ENCODE assay signal across 28 mouse cellular contexts in genomic region chr12:3865594-3865993, GRCm38 (mm10). TPM values are rescaled to one million over a fixed set of nuclear protein-coding genes. Genes with fewer than 3 reads are reported as not detected.
A peak's percentile ranks its signal among the peaks of the same experiment; 100 is the strongest.
DNase-seq lines count a peak whose midpoint lies in the region; ATAC-seq and TF ChIP-seq lines count a peak whose summit lies in the region.
"Had no signal": no experiment of that assay in that cellular context is flagged by ENCODE, and none has a peak within 500 bp of the region (broad histone marks: within the 10 kb centered on the region; RNA-seq: fewer than 3 reads in every experiment).

No protein-coding gene starts in this region.

- no peak for TF ChIP-seq POLR2A in cortical plate, adult 2 months (IDR thresholded peaks at IDR 0.05; ENCODE audit: extremely low read depth, insufficient read depth, low read length)

- H3K27ac ChIP-seq in forebrain, embryonic 11.5 days (ENCODE audit: low read depth, low read length), result no peak overlapping the region
- H3K27ac ChIP-seq in forebrain, postnatal 0 days (ENCODE audit: low read depth, low read length), result no peak overlapping the region
- H3K27ac ChIP-seq in heart, embryonic 10.5 days, result no peak overlapping the region
- 0 out of 2 replicates have a peak overlapping the region, but pooled peaks have one; percentile 59 for H3K27ac ChIP-seq in limb, embryonic 13.5 days
- H3K27ac ChIP-seq in limb, embryonic 10.5 days, result no peak overlapping the region
- 0 out of 2 replicates have a peak overlapping the region, but pooled peaks have one; percentile 27 for H3K27ac ChIP-seq in cortical plate, adult 2 months (ENCODE audit: insufficient read depth, low read length)
- H3K27ac ChIP-seq: embryonic facial prominence, embryonic 10.5 days; embryonic facial prominence, embryonic 12.5 days; forebrain, embryonic 12.5 days had no signal

- no peaks in the 10 kb centered on the region for H3K4me1 ChIP-seq in forebrain, embryonic 11.5 days (replicated peaks; ENCODE audit: control insufficient read depth, insufficient read depth, low read length)
- H3K4me1 ChIP-seq in forebrain, postnatal 0 days (ENCODE audit: insufficient read depth), result no peaks in the 10 kb centered on the region
- H3K4me1 ChIP-seq in heart, embryonic 10.5 days, result peaks cover 40% of the 10 kb centered on the region
- H3K4me1 ChIP-seq in limb, embryonic 13.5 days, result peaks cover 31% of the 10 kb centered on the region
- H3K4me1 ChIP-seq in limb, embryonic 10.5 days, result peaks cover 7% of the 10 kb centered on the region
- H3K4me1 ChIP-seq in cortical plate, adult 2 months (ENCODE audit: control insufficient read depth, insufficient read depth, low read length), result peaks cover 18% of the 10 kb centered on the region
- H3K4me1 ChIP-seq: forebrain, embryonic 12.5 days had no signal

- H3K9ac ChIP-seq in forebrain, embryonic 11.5 days (ENCODE audit: low read length), result no peak overlapping the region
- no peak overlapping the region for H3K9ac ChIP-seq in forebrain, postnatal 0 days
- H3K9ac ChIP-seq in limb, embryonic 13.5 days, result no peak overlapping the region
- H3K9ac ChIP-seq: embryonic facial prominence, embryonic 12.5 days; forebrain, embryonic 12.5 days had no signal

- no peak overlapping the region for H3K4me3 ChIP-seq in forebrain, embryonic 11.5 days (ENCODE audit: low read depth, low read length)
- no peak overlapping the region for H3K4me3 ChIP-seq in forebrain, postnatal 0 days (ENCODE audit: low read depth, low read length)
- no peak overlapping the region for H3K4me3 ChIP-seq in heart, embryonic 10.5 days
- H3K4me3 ChIP-seq in limb, embryonic 13.5 days, result no peak overlapping the region
- H3K4me3 ChIP-seq in limb, embryonic 10.5 days, result no peak overlapping the region
- no peak overlapping the region for H3K4me3 ChIP-seq in cortical plate, adult 2 months (ENCODE audit: insufficient read depth, low read length)
- H3K4me3 ChIP-seq: embryonic facial prominence, embryonic 10.5 days; embryonic facial prominence, embryonic 12.5 days; forebrain, embryonic 12.5 days had no signal

- TF ChIP-seq CTCF in forebrain, postnatal 0 days (IDR thresholded peaks at IDR 0.05; ENCODE audit: low read depth), result no peak
- TF ChIP-seq CTCF in cortical plate, adult 2 months (IDR thresholded peaks at IDR 0.05; ENCODE audit: extremely low read depth, insufficient read depth, low read length), result no peak

- WGBS in forebrain, embryonic 11.5 days, result 90% methylated on average over 8 of the region's 8 CpGs
- 94% methylated on average over 8 of the region's 8 CpGs for WGBS in forebrain, postnatal 0 days
- 90% methylated on average over 8 of the region's 8 CpGs for WGBS in heart, embryonic 10.5 days
- 84% methylated on average over 8 of the region's 8 CpGs for WGBS in limb, embryonic 13.5 days
- WGBS in limb, embryonic 10.5 days, result 90% methylated on average over 8 of the region's 8 CpGs

- DNase-seq in forebrain, embryonic 11.5 days (ENCODE audit: low spot score), result peak; percentile 46
- no peak for DNase-seq in forebrain, postnatal 0 days
- DNase-seq in heart, adult 11 months, result peak; percentile 91
- DNase-seq in heart, embryonic 10.5 days (ENCODE audit: low spot score), result no peak
- no peak for DNase-seq in limb, embryonic 10.5 days (ENCODE audit: low spot score)
- no peak for DNase-seq in lung, adult 18-20 months
- DNase-seq: adrenal gland, adult 2 months; adrenal gland, postnatal 10 days; adrenal gland, postnatal 25 days; B cell, adult 2 months; cerebellum, adult 11 months; cerebellum, adult 18-20 months; cerebellum, adult 8-10 months; cerebellum, adult 9-11 months; cerebellum, postnatal 14 days; cerebellum, postnatal 36 days had no signal

- H3K4me2 ChIP-seq in forebrain, embryonic 11.5 days (ENCODE audit: low read depth, low read length, severe bottlenecking), result no peak overlapping the region
- no peak overlapping the region for H3K4me2 ChIP-seq in forebrain, postnatal 0 days (ENCODE audit: low read depth)
- H3K4me2 ChIP-seq in limb, embryonic 13.5 days (replicated peaks), result no peak overlapping the region
- H3K4me2 ChIP-seq: embryonic facial prominence, embryonic 12.5 days; forebrain, embryonic 12.5 days had no signal

- no peak for ATAC-seq in forebrain, embryonic 11.5 days (replicated peaks; ENCODE audit: low FRiP score)
- no peak for ATAC-seq in forebrain, postnatal 0 days
- ATAC-seq in limb, embryonic 13.5 days (ENCODE audit: low FRiP score, low read depth), result no peak
- ATAC-seq: activated CD4-positive, CD25-positive, alpha-beta regulatory T cell, adult 4 months; CD4-positive, CD25-positive, alpha-beta regulatory T cell, adult 4 months; forebrain, embryonic 14.5 days; forebrain, embryonic 16.5 days; Patski had no signal

- H3K36me3 ChIP-seq in forebrain, embryonic 11.5 days (ENCODE audit: control insufficient read depth, insufficient read depth, low read length), result no peaks in the 10 kb centered on the region
- H3K36me3 ChIP-seq in forebrain, postnatal 0 days (ENCODE audit: insufficient read depth), result peaks cover 24% of the 10 kb centered on the region
- peaks cover 41% of the 10 kb centered on the region for H3K36me3 ChIP-seq in heart, embryonic 10.5 days
- H3K36me3 ChIP-seq in limb, embryonic 13.5 days, result peaks cover 77% of the 10 kb centered on the region
- peaks cover 42% of the 10 kb centered on the region for H3K36me3 ChIP-seq in limb, embryonic 10.5 days
- H3K36me3 ChIP-seq: G1E had no signal

- H3K9me3 ChIP-seq in forebrain, embryonic 11.5 days (ENCODE audit: control insufficient read depth, low read length), result no peaks in the 10 kb centered on the region
- no peaks in the 10 kb centered on the region for H3K9me3 ChIP-seq in forebrain, postnatal 0 days (ENCODE audit: low read length)
- no peaks in the 10 kb centered on the region for H3K9me3 ChIP-seq in heart, embryonic 10.5 days
- no peaks in the 10 kb centered on the region for H3K9me3 ChIP-seq in limb, embryonic 13.5 days
- no peaks in the 10 kb centered on the region for H3K9me3 ChIP-seq in limb, embryonic 10.5 days (replicated peaks)
- H3K9me3 ChIP-seq: embryonic facial prominence, embryonic 10.5 days; embryonic facial prominence, embryonic 12.5 days; forebrain, embryonic 12.5 days; G1E had no signal

- no peaks in the 10 kb centered on the region for H3K27me3 ChIP-seq in forebrain, embryonic 11.5 days (ENCODE audit: control insufficient read depth, insufficient read depth, low read length)
- no peaks in the 10 kb centered on the region for H3K27me3 ChIP-seq in forebrain, postnatal 0 days (ENCODE audit: insufficient read depth, low read length)
- H3K27me3 ChIP-seq in heart, embryonic 10.5 days (ENCODE audit: insufficient read depth, poor library complexity, severe bottlenecking), result no peaks in the 10 kb centered on the region
- H3K27me3 ChIP-seq in limb, embryonic 13.5 days, result no peaks in the 10 kb centered on the region
- peaks cover 9% of the 10 kb centered on the region; the same call in 1 of the 2 replicates for H3K27me3 ChIP-seq in limb, embryonic 10.5 days (ENCODE audit: low read depth, poor library complexity, severe bottlenecking)
- H3K27me3 ChIP-seq: CH12.LX; embryonic facial prominence, embryonic 12.5 days; forebrain, embryonic 12.5 days; Patski had no signal

RNA-seq across cellular contexts. Expression of gene Dnmt3a, which starts 59.8 kb away (rescaled TPM):
- 102 and 104 TPM in 2 replicates for polyA plus RNA-seq in forebrain, embryonic 11.5 days (2014; fragmentation: Nextera tagmentation; extraction: Ambion mirVana)
- 54.8 and 72.8 TPM in 2 replicates for total RNA-seq in forebrain, postnatal 0 days (2014; rRNA removed)
- polyA plus RNA-seq in forebrain, postnatal 0 days (2015; fragmentation: Nextera tagmentation; extraction: Ambion mirVana), result 51.1 and 91.4 TPM in 2 replicates
- 148 and 154 TPM in 2 replicates for polyA plus RNA-seq in heart, embryonic 10.5 days (2016; fragmentation: Nextera tagmentation; extraction: Ambion mirVana)
- 200 and 203 TPM in 2 replicates for polyA plus RNA-seq in limb, embryonic 13.5 days (2015; fragmentation: Nextera tagmentation; extraction: Ambion mirVana)
- polyA plus RNA-seq in limb, embryonic 10.5 days (2016; fragmentation: Nextera tagmentation; extraction: Ambion mirVana), result 221 and 298 TPM in 2 replicates
- polyA plus RNA-seq in cortical plate, adult 2 months (2012; rRNA removed), result 38.2 and 38.3 TPM in 2 replicates

Comparison
In these comparisons a context has a peak if more than half of its experiments do, and no peak if none do; other contexts are left out.
1. DNase-seq: peak in forebrain, embryonic 11.5 days (single experiment) and heart, adult 11 months (single experiment); none in forebrain, postnatal 0 days (single experiment), heart, embryonic 10.5 days (single experiment), limb, embryonic 10.5 days (single experiment) and lung, adult 18-20 months (0 of 2).
2. H3K27ac ChIP-seq: peak in limb, embryonic 13.5 days (single experiment) and cortical plate, adult 2 months (single experiment); none in forebrain, embryonic 11.5 days (single experiment), forebrain, postnatal 0 days (single experiment), heart, embryonic 10.5 days (single experiment) and limb, embryonic 10.5 days (single experiment).